Mouse (Mus musculus): Measurements from ENCODE around the gene Evpl.

- TF ChIP-seq CTCF (IDR thresholded peaks at IDR 0.05; ENCODE audit: low read depth), result no peak
- no peak for TF ChIP-seq EP300 (optimal IDR thresholded peaks at IDR 0.05)
Measured at GRCm38 (mm10) chr11:116215991-116216390, 21.9 kb downstream of the Evpl start.
